Mouse (Mus musculus): ENCODE results near the gene Oas2. TPM values are rescaled to one million over a fixed set of nuclear protein-coding genes. Genes with fewer than 3 reads are reported as not detected.

Gene Oas2
- polyA plus RNA-seq, 1 experiment: 9.0 TPM

DNA sequence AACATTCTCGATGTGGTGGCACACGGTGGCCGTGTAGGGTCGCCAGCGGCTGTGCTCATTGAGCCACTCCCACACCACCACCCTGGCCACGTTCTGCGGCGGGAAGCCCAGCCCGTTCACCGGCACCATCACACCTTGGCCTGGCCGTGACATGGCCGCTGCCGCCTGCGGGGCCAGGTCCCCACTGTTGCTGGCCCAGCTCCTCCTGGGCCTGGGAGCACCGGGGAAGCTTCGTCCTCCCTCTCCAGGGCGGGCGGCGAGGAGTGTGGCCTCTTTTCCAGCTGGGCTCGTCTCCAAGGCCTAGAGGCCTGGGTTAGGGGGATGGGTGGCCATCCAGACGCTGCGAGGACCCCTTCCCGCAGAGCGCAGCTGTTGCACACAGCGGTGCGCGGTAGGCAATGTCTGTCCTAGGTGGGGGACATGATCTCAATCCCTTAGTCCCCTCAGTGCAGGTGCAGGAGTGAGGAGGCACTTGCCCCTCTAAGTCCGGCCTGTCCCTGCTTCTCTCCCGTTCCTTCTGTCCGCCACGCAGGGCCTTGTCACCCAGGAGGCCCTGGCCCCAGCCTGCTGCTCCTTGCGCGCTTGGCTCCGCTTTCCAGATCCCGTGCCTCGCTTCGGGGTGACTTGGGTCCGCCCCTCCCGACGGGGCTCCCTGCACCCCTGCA is 39.4 kb downstream of the Oas2 start:
- H3K27me3 ChIP-seq (ENCODE audit: control insufficient read depth, insufficient read depth, low read length): no peaks in the 10 kb centered on the region
- peaks cover 3% of the 10 kb centered on the region; the same call in 1 of the 2 replicates for H3K36me3 ChIP-seq (ENCODE audit: control insufficient read depth, insufficient read depth, low read length)
- peaks cover 43% of the 10 kb centered on the region for H3K4me1 ChIP-seq (ENCODE audit: control insufficient read depth, insufficient read depth, insufficient read length)
- peak overlapping the region; percentile 79 for H3K4me3 ChIP-seq (ENCODE audit: extremely low read depth, insufficient read depth, insufficient read length)
- H3K27ac ChIP-seq (ENCODE audit: insufficient read depth, low read length): peak overlapping the region; percentile 44
- TF ChIP-seq POLR2A (IDR thresholded peaks at IDR 0.05; ENCODE audit: low read depth, low read length) (no peak), CTCF (IDR thresholded peaks at IDR 0.05; ENCODE audit: extremely low read depth, insufficient read depth, insufficient read length, insufficient replicate concordance) (no peak)
- DNase-seq (ENCODE audit: low read depth in 1 of 2, low spot score in 2 of 2): no peak
- WGBS: 13% methylated on average over 40 of the region's 40 CpGs

DNA sequence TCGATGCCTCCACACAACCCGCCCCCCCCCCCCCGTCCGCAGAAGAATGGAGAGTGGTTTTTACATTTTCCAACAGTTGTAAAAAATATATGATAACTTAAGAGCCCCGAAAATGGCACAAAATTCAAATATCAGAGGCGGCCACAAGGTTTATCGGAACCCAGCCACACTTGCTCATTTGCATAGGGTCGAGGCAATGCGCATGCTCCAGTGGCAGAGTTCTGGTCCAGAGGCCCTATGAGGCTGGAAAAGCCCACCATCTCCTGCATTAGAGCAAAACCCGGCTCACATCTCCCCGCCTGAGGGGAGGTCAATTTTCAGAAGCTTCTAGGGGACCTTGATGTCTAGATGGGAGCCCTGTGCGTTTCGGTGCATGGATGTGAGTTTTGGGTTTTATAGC is 42.7 kb downstream of the Oas2 start:
- Histone ChIP-seq H3K27ac (ENCODE audit: insufficient read depth, low read length) (peak overlapping the region; percentile 54), H3K4me3 (ENCODE audit: extremely low read depth, insufficient read depth, insufficient read length) (no peak overlapping the region), H3K4me1 (ENCODE audit: control insufficient read depth, insufficient read depth, insufficient read length) (peaks cover 53% of the 10 kb centered on the region), H3K36me3 (ENCODE audit: control insufficient read depth, insufficient read depth, low read length) (peaks cover 3% of the 10 kb centered on the region; the same call in 1 of the 2 replicates), H3K27me3 (ENCODE audit: control insufficient read depth, insufficient read depth, low read length) (no peaks in the 10 kb centered on the region)
- 40% methylated on average over 13 of the region's 13 CpGs for WGBS
- peak; percentile 40 to 58 for DNase-seq (ENCODE audit: low read depth in 1 of 2, low spot score in 2 of 2)
- TF ChIP-seq CTCF (IDR thresholded peaks at IDR 0.05; ENCODE audit: extremely low read depth, insufficient read depth, insufficient read length, insufficient replicate concordance) (no peak), POLR2A (IDR thresholded peaks at IDR 0.05; ENCODE audit: low read depth, low read length) (no peak; the same call in 1 of the 2 replicates)

DNA sequence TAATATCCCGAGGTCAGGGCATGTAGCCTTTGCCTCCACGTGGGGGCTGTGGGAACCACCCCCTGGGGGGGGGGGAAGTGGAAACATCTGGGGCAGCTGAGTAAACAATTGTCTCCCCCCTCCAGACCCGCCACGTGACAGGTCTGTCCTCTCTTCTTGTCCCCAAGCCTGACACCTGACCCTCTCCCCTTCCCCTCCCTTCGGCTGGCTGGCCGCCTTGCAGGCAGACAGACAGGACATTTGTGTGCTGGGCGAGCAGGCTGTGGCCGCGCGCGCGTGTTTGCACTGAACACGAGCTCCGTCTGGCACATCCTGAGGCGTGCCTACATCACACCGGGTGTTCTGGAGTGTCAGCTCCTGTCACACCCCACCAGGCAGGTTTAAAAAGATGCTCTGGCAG is 43.1 kb downstream of the Oas2 start:
- TF ChIP-seq POLR2A (IDR thresholded peaks at IDR 0.05; ENCODE audit: low read depth, low read length): no peak
- WGBS: 13% methylated on average over 16 of the region's 16 CpGs
- peak overlapping the region; percentile 33; the same call in 1 of the 2 replicates for H3K4me3 ChIP-seq (ENCODE audit: extremely low read depth, insufficient read depth, insufficient read length)
- peak overlapping the region; percentile 77 for H3K27ac ChIP-seq (ENCODE audit: insufficient read depth, low read length)
- peaks cover 50% of the 10 kb centered on the region for H3K4me1 ChIP-seq (ENCODE audit: control insufficient read depth, insufficient read depth, insufficient read length)
- no peak for DNase-seq (ENCODE audit: low read depth in 1 of 2, low spot score in 2 of 2)
- no peaks in the 10 kb centered on the region for H3K27me3 ChIP-seq (ENCODE audit: control insufficient read depth, insufficient read depth, low read length)
- peaks cover 3% of the 10 kb centered on the region; the same call in 1 of the 2 replicates for H3K36me3 ChIP-seq (ENCODE audit: control insufficient read depth, insufficient read depth, low read length)

DNA sequence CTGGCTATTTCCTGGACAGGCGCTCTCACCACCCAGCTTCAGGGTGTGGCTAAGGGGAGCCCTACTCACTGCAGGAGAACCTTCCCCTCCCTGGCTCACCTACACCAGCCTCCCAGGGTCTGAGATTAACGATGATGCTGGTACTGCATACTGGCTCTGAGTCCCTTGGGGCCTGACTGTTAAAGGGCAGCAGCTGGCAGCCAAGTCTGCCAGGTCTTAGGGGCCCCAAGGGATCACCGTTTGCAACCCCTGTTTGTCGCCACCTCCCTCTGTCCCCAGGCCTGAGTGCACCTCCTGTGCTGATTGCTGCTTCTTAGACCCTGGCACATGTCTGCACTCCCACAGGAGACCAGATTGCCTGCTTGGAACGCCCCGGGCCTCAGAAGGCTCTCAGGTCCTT is 45.2 kb downstream of the Oas2 start:
- H3K36me3 ChIP-seq (ENCODE audit: control insufficient read depth, insufficient read depth, low read length): peaks cover 7% of the 10 kb centered on the region; the same call in 1 of the 2 replicates
- H3K4me1 ChIP-seq (ENCODE audit: control insufficient read depth, insufficient read depth, insufficient read length): peaks cover 42% of the 10 kb centered on the region
- no peaks in the 10 kb centered on the region for H3K27me3 ChIP-seq (ENCODE audit: control insufficient read depth, insufficient read depth, low read length)
- 28% methylated on average over 6 of the region's 6 CpGs for WGBS
- no peak overlapping the region for H3K4me3 ChIP-seq (ENCODE audit: extremely low read depth, insufficient read depth, insufficient read length)
- TF ChIP-seq CTCF (IDR thresholded peaks at IDR 0.05; ENCODE audit: extremely low read depth, insufficient read depth, insufficient read length, insufficient replicate concordance): no peak
- TF ChIP-seq POLR2A (IDR thresholded peaks at IDR 0.05; ENCODE audit: low read depth, low read length): no peak
- peak in 1 of 2 experiments; percentile 59 for DNase-seq (ENCODE audit: low read depth in 1 of 2, low spot score in 2 of 2)
- no peak overlapping the region for H3K27ac ChIP-seq (ENCODE audit: insufficient read depth, low read length)

DNA sequence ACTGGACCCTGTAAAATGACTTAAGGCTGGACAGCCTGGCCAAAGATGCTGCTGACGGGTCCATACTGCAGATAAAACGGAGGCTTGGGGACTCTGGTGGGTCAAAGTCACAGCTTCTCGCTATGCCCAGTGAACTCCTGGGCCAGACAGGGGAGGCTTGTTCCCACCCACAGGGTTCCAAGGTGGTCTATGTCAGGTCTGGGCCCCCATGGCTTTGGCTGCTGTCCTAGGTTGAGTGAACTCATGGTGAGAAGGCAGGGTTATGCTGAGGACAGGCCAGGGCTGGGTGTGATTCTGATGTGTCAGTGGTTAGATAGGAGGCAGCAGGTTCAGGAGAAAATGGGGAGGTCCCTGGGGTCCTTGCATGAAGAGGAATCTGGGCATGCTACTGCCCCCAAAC is 46.0 kb downstream of the Oas2 start:
- H3K36me3 ChIP-seq (ENCODE audit: control insufficient read depth, insufficient read depth, low read length): peaks cover 7% of the 10 kb centered on the region; the same call in 1 of the 2 replicates
- TF ChIP-seq CTCF (IDR thresholded peaks at IDR 0.05; ENCODE audit: extremely low read depth, insufficient read depth, insufficient read length, insufficient replicate concordance) (no peak), POLR2A (IDR thresholded peaks at IDR 0.05; ENCODE audit: low read depth, low read length) (no peak)
- H3K27me3 ChIP-seq (ENCODE audit: control insufficient read depth, insufficient read depth, low read length): no peaks in the 10 kb centered on the region
- peaks cover 42% of the 10 kb centered on the region for H3K4me1 ChIP-seq (ENCODE audit: control insufficient read depth, insufficient read depth, insufficient read length)
- DNase-seq (ENCODE audit: low read depth in 1 of 2, low spot score in 2 of 2): no peak
- no peak overlapping the region for H3K4me3 ChIP-seq (ENCODE audit: extremely low read depth, insufficient read depth, insufficient read length)
- 79% methylated on average over 3 of the region's 3 CpGs for WGBS
- no peak overlapping the region for H3K27ac ChIP-seq (ENCODE audit: insufficient read depth, low read length)

DNA sequence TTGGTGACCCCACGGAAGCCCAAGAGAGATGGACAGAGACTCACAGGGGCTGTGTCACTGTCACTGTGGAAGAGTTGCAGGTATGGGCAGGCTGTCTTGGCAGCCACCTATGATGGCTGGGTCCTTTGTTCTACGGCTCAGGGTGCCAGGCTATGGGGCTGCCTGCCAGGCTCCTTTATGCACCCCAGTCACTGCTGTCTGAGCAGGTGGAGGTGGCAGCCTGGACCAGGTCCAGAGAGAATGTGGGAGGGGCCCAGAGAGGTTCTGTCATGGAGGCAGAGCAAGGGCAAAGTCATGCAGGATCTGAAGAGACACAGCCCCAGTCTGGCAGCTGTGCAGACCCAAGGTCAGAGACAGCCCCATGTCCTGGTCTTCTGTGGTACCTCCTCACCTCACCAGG is 46.7 kb downstream of the Oas2 start:
- H3K4me3 ChIP-seq (ENCODE audit: extremely low read depth, insufficient read depth, insufficient read length): no peak overlapping the region
- DNase-seq (ENCODE audit: low read depth in 1 of 2, low spot score in 2 of 2): no peak
- TF ChIP-seq POLR2A (IDR thresholded peaks at IDR 0.05; ENCODE audit: low read depth, low read length) (no peak), CTCF (IDR thresholded peaks at IDR 0.05; ENCODE audit: extremely low read depth, insufficient read depth, insufficient read length, insufficient replicate concordance) (no peak)
- H3K4me1 ChIP-seq (ENCODE audit: control insufficient read depth, insufficient read depth, insufficient read length): peaks cover 42% of the 10 kb centered on the region
- peaks cover 6% of the 10 kb centered on the region; the same call in 1 of the 2 replicates for H3K36me3 ChIP-seq (ENCODE audit: control insufficient read depth, insufficient read depth, low read length)
- H3K27ac ChIP-seq (ENCODE audit: insufficient read depth, low read length): no peak overlapping the region
- WGBS: 84% methylated on average over 2 of the region's 2 CpGs
- no peaks in the 10 kb centered on the region for H3K27me3 ChIP-seq (ENCODE audit: control insufficient read depth, insufficient read depth, low read length)

DNA sequence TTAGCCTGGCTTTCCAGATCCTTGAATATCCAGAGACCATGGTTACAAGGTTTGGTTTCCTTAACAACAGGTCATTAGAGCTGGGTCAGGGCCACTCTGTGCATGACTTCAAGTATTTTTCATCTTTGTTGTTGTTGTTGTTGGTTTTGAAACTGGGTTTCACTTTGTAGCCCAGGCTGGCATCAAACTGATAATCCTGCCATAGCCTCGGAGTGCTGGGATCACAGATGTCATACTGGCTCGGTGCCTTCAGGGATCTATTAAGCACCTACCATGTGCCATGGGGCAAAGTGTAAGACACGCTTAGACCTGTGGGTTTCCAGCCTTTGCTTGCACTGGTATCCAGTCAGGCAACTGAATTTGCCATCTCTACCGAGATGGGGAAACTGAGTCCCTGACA is 47.2 kb downstream of the Oas2 start:
- TF ChIP-seq CTCF (IDR thresholded peaks at IDR 0.05; ENCODE audit: extremely low read depth, insufficient read depth, insufficient read length, insufficient replicate concordance) (no peak), POLR2A (IDR thresholded peaks at IDR 0.05; ENCODE audit: low read depth, low read length) (no peak)
- 92% methylated on average over 4 of the region's 4 CpGs for WGBS
- Histone ChIP-seq H3K4me3 (ENCODE audit: extremely low read depth, insufficient read depth, insufficient read length) (no peak overlapping the region), H3K27ac (ENCODE audit: insufficient read depth, low read length) (no peak overlapping the region), H3K27me3 (ENCODE audit: control insufficient read depth, insufficient read depth, low read length) (no peaks in the 10 kb centered on the region), H3K4me1 (ENCODE audit: control insufficient read depth, insufficient read depth, insufficient read length) (peaks cover 40% of the 10 kb centered on the region), H3K36me3 (ENCODE audit: control insufficient read depth, insufficient read depth, low read length) (peaks cover 4% of the 10 kb centered on the region; the same call in 1 of the 2 replicates)
- DNase-seq (ENCODE audit: low read depth in 1 of 2, low spot score in 2 of 2): no peak

Measured in spleen, adult 2 months (tissue).